Mouse (Mus musculus) cerebellum, postnatal 36 days (tissue): Measurements from ENCODE around the gene Fgfr3.
A peak's percentile ranks its signal among the peaks of the same experiment; 100 is the strongest.

Source experiments
- DNase-seq, 2 experiments: peaks; one replicate each; pipeline ENCODE4 v3.0.0; 2021 to 2022; ENCODE audit warnings: mixed read lengths in 2 of 2

The Fgfr3 gene

GRCm38 (mm10) chr5:33733837-33734236, 12.4 kb downstream of the Fgfr3 start:
- DNase-seq = no peak

- no peak for DNase-seq
Measured at GRCm38 (mm10) chr5:33735412-33736092, 14.1 kb downstream of the Fgfr3 start.

DNA sequence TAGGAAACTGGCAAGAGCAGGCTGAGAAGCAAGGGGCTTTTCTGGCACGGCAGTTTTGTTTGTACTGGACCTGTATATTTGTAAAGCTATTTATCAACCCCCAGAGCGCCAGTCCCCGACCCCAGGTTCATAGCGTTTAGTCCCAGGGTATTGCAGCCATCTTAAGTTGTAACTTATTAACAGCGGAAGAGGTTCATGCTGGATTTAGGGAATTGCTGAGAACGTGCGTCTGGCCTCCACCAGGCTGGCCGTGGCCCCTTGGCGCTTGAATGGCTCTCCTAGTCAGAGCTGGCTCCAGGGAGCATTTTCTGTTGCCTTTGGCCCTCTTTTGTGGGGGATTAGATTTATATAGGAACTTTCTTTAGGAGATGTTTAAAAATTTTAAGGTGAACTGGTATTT, 14.8 kb downstream of the Fgfr3 start:
- DNase-seq = no peak

DNA sequence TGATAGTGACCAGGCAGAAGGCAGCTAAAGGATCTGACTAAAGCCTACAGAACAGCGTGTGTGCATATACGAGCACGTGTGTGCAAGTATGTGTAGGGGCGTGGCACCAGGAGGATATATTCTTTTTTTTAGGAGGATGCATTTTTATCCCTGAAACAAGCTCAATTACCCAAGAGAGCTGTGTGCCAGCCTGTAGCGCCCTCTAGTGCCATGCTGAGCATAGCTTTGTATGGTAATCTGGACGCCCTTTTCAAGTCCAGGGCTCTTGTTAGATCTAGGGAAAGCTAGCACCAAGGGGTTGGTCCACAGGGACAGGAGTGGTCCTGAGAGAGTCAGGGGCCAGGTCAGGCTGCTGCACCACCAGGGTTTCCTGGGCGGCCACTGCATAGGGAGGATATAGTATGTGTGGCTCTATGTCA, 16.4 kb downstream of the Fgfr3 start:
- DNase-seq = peak; percentile 66 to 67

GRCm38 (mm10) chr5:33738341-33738740, 16.9 kb downstream of the Fgfr3 start:
- DNase-seq = no peak

DNA sequence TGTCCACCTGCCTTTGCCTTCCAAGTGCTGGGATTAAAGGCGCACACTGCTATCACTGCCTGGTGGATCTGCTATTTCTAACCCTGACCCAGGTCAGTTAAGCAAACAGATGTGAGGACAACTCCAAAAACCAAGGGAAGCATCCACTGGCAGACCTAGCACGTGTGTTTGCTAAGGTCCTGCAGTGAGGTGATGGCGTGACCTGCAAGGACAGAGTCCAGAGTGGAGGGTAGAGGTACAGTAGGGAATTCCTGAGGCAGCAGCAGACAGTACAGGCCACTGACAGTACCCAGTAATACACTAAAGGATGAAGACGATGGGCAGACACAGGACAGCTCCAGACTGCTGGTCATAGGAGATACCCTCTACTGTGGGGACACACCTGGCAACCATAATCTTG, 19.1 kb downstream of the Fgfr3 start:
- no peak for DNase-seq

DNA sequence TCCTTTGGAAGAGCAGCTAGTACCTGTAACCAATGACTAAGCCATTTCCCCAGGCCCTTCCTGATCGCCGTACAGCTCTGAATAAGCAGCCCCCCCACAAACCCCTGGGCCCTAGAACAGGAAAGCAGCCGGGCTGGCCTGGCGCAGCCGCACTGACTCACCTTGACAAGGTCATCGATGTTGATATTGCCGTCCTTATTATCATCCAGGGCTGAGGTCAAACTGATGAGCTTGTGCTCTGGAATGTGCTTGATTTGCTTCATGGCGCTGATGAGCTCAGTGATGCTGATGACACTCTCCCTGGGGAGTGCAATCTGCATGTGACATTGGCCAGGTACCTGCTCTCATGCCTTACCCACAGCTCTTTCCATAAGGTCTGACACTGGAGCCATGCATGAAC, 22.0 kb downstream of the Fgfr3 start:
- no peak for DNase-seq

GRCm38 (mm10) chr5:33777195-33777594, 55.7 kb downstream of the Fgfr3 start:
- no peak for DNase-seq

DNA sequence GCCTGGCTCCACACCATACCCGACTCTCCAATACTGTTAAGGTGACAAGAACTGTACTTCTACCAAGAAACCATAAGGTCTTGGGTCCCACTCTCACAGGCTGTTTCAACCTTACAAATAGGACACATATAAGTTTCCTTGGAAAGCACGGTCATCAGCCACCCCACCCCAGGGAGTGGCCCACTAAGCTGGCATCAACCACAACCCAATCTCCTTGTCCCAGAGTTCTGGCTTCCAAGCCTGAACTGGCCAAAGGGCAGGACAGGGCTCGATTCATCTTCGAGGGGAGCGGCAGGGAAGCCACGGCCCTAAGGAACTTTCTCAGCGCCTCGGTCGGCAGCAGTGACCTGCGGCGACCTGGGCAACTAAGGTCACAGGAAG, 60.5 kb downstream of the Fgfr3 start:
- DNase-seq = no peak

DNA sequence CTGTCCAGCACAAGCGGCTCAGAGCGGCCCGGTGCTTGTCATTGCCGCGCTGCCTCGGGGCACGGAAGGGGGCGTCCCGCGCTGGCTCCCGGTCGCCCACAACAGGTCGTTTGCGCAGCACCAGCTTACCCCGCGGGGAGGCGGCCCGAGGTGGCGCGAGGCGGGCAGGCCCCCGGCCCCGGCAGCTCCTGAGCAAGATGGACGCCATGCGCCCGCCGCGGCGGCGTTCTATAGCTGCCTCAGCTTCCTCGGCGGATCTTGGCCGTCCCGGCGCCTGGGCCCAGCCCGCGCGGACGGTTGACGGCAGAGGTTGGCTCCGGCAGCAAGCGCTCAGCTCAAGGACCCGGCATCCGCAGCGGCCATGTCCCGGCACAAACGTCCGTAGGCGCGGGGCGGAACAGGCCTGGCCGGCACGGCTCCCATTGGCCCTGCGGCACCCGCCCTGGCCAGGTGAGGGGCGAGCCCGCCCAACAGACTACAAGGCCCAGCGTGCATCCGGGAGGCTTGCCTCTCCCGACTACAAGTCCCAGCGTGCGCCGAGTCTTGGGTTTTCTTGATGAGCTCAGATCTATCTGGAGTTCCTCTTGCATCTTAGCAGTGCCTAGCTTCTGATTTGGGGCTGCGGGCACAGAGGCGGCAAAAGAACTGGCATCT, 61.0 kb downstream of the Fgfr3 start, which contains the start of gene Letm1:
Gene Letm1, minus strand, starts transcription at position 473 of the 654 bp plus-strand sequence.
- peak; percentile 94 to 96 for DNase-seq

- DNase-seq = peak in 1 of 2 experiments; percentile 16
Measured at GRCm38 (mm10) chr5:33782999-33783390, 61.5 kb downstream of the Fgfr3 start.
